Mouse (Mus musculus) skeletal muscle tissue, adult 2 months (tissue): ENCODE results near the gene Rapgef5.

Experiments used
- DNase-seq: peaks from one replicate; pipeline ENCODE4 v3.0.0-alpha.2; 2012; ENCODE audit warnings: low read depth, low spot score

Gene Rapgef5

DNA sequence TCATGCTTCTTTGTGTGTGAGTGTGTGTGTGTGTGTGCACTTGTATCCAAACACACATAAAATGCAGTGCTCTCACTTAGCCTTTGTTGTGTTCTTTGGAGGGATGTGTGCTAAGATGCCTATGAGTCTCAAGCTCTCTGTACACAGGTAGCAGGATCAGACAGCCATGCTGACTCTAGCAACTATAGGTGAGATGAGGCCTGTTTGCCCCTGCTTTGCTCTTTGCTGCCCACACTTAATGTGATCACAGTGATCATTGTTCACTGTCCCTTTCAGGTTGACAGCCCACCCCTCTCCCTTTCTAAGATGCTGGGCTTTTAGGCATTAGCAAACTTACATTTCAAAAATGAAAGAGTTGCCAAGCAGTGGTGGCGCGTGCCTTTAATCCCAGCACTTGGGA lies 158.2 kb downstream of the Rapgef5 start:
- no peak for DNase-seq

DNA sequence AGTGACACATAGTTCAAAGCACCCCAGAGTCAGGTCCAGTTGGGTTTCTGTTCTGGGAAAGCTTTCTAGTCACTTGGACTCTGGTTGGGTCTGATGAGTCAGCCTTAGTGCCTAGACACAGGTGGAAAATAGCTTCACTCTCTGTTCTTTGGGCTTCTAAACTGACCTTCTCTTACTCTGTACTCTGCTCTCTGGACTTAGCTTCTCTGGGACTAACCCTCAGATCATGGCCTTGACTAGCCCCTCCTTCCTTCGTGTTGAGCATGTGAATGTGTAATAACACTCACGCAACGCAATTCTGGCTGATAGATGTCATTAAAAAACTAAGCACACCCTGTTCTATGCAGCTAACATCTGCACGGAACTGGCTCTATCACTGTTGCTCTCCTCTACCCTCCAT lies 160.0 kb downstream of the Rapgef5 start:
- no peak for DNase-seq

DNA sequence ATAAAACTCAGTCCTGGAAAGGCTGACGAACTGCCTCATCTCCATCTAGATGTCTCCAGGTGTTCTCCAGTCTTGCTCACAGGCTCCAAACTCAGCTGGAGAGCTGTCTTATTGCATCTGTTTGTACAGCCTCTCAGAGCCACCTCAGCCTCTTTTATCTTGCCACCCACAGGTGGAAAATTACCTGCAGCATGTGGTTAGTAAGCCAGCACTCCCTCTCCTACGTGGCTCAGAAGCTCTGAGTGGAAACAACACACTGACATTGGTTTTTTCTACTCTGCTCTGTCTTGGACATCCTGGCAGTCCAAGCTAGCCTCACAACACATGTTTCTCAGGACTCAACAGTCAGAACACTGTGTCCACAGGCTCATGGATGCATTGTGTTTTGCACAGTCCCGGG lies 162.6 kb downstream of the Rapgef5 start:
- no peak for DNase-seq

DNA sequence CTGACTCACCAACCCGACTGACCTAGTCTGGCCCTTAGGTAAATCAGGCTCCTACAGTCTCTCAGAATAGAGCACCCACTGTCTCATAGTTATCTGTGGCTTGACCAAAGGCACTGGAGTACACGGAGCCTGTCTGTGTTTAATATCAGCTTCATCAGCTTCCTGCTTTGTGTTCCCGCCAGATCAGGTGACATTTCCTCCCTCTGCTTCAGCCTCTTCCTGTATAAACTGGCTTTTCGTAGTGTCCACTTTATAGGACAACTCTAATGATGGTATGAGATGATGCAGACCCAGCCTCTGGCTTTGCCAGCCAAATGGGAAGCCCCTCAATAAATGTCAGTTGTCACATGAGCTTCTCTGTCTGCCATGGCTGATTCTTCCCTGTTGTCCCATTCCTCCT lies 163.5 kb downstream of the Rapgef5 start:
- no peak for DNase-seq

DNA sequence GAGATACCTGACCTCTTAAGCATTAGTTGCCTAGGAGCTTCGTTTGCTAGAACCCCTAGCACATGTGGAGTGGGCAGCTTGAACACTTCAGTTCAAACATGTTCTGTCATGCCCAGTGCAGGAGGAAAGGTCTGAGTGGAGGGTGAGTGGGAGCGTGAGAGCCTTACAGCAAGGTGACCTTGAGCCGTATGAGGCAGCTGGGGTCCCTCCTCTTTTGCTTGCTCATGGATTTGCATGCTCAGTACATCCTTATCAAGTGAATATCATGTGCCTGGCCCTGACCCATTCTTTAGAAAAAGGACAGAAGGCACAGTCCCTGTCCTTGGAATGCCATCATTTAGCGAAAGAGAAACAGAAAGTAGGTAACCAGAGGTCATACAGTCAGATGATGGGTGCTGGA lies 165.0 kb downstream of the Rapgef5 start:
- no peak for DNase-seq

DNA sequence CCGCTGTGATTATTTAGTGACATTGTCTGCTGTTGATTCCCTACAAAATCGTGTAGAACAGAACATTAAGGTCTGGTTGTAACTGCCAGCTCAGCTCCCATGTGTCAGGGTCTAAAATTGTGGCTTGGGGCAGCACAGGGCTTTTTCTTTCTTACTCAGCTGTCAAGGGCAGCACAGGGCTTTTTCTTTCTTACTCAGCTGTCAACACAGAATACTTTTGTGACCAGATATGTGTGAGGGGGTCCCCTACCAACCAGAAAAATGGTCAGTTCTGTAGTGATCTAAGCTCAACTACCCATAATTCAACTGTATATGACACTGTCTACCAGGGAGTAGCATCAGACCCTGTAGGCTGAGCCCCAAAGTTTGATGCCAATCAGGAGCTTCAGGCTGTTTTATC lies 167.1 kb downstream of the Rapgef5 start:
- DNase-seq: no peak

DNA sequence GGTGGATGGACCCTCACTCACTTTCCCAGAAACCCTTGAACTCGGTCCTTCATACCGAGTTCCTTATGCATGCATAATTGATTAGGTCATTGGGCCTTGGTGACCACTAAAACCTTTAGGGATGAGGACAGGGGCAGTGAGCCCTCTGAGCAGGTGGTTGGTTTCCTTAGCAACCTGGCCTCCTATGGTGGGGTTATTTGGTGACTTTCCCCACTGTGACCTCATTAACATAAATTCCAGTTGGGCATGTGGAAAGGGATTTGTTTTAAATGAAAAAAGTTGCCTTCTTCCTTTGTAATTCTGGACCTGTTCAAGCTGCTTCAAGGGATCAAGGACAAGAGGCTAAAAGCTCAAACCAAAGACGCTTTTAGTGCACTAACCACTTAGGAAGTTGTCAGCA lies 167.7 kb downstream of the Rapgef5 start:
- DNase-seq: no peak

DNA sequence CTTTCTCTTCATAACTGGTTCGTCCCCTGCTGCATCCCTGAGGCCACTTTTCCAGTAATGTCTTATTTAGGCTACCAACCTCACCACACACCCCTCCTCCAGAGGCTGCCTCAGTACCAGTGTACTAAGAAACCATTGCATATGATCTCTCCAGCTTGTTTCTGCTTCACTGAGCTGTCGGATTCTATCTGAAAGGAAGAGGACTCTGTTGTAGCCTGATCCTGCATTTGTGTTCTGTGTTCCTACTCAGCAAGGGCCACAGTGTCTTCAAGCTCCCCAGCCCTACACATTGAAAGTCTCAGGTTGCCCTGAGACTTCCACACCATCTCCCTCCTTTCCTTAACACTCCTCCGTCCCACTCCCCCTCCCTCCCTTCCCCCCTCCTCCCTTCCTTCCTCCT lies 168.5 kb downstream of the Rapgef5 start:
- DNase-seq: no peak

DNA sequence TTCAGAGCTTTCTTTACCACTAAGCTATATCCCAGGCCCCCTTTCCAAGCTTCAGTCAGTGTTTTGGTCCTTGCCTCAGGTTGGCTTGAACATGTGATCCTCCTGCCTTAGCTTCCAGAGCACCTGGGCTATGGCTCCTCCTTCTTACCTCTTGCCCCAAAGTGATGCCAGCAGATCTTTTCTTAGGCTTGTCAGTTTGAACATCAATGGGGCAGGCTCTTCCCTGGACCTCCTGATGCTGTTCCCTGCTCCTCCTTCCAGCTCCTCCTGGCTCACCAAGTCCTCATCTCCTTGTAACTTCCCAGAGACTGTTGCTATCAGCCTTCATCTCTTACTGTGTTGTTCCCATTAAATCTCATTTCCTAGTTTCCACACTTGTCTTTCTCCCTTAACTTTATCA lies 169.1 kb downstream of the Rapgef5 start:
- no peak for DNase-seq

DNA sequence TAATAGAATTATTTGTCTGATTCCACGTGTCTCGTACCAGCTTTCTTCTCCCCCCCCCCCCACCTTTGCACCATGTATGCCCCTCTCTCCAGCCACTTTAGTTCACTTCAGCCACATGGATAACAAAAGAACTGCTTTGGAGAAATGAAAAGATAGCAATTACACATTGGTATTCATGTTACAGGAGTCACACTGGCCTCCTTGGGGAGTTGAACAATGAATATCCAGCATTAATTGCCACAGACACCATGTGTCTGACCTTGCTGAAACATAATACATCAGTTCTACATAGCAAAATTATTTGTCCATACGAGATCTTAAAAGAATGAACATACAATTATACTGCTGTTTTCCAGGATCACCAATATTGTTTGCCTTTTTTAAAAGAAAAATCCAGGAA lies 170.5 kb downstream of the Rapgef5 start:
- DNase-seq: no peak

DNA sequence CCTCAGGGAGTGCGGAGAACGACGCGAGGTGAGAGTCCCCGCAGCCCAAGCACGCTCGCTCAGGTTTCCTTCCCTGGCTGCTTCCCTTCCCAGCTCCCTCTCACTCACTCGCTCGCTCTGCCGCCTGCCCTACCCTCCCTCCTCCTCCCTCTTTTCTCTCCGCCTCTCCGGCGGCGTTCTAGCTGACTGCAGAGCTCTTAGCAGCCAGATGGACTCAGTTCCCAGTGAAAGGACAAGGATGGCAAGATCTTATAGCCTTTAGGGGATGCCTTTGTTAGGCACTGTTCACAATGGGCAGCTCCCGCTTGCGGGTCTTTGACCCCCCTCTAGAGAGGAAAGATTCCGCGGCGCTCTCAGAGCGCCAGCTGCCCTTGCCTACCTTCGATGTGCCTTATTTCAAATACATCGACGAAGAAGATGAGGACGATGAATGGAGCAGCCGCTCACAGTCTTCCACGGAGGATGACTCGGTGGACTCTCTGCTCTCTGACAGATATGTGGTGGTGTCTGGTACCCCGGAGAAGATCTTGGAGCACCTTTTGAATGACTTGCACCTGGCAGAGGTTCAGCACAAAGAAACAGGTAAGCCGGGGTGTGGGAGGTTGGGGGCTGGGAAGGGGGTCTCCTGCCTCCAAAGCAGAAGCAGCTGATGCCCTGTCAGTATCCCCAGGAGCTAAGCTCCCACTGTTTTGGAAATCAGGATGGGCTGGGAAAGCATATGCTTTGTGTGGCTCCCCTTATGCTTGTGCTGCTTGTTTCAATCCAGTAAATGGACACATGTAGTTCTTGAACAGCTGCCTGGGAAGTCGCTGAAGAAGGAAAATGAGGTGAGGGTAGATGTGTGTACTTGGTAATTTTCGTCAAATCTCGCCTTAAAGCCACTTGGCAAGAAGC lies 172.6 kb downstream of the Rapgef5 start:
- DNase-seq: no peak

DNA sequence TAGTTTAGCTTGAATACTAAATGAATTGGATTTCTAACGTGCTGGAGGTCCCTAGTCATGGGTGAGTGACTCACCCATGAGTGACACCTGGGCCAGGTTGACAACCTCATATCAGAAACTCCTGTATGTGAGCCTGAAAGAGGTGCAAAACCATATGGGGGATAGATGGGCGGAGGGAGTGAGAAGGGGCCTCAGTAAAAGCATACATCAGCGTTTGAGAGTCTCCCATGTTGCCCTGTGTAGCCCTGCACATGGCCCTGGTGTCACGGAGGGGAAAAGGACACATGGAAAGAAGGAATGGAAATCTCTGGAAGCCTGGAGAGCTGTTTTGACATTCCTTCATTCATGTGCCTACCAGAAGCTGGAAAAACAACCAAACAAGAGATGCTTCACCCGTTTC lies 175.1 kb downstream of the Rapgef5 start:
- DNase-seq: no peak

DNA sequence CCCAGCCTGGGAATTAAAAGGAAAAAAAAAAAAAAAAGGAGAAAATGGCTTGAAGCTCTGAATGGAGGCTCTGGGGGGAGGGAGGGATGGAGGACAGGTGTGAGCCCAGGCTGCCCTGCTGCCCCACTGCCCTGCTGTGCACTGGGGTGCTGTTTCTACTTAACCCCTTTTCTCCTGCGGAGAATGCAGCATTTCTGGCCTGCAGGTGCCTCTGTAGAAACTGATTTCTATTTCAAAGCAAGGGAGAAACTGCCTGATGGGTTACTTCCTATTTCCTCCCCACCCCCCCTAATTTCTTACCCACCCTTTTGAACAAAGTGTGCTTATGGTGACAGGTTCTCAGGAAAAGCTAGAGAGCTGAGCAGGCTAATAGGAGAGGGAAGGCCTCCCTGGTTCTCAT lies 176.5 kb downstream of the Rapgef5 start:
- DNase-seq: no peak

DNA sequence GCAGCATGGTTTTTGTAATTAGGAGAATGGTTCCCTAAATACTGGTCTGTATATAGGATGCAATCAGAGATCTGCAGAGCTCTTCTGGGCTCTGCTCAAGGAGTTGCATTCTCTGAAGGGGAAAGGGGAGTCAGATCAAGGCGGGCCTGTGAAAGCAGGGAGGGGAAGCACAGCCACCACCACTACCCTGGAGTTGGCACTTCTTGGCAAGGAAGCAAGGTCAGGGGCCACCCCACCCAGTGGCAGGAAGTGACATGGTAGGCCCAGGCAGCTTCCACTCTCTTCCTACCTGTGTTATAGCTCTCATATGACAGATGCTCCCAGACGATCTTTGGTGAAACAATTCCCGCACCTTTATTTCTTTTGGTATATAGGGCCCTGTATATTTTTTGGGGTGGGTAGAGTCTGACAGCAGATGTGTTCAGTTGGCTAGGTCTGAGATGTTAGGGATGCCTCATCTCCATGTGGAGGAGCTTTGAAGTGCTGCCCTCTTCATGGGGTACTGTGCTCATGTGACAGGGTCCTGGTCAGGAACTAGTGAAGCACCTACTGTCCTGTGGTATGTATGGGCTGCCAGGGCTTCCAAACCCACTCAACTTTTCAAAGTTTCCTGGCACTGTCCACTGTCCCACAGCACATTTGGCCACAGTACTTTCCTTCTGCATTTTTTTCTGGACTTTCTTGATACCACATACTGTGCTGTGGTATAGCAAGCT lies 183.8 kb downstream of the Rapgef5 start:
- DNase-seq: no peak

DNA sequence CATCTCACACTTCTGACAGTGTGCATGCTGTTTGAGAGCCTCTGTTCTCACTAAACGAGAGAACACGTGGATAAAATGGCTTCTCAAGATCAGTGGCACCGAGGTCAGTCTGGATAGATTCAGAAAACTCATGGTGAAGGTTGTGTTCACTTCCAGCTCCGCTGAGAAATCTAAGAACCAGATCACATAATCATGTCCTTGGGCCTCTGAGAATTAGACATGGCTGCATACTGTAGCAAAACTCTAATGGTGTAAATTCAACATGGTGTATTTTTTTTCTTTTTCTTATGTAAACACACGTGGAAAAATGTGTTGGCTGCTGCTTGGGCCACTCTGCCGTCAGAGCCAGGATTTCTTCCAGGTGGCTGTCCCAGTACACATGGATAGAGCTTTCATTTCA lies 184.6 kb downstream of the Rapgef5 start:
- no peak for DNase-seq

DNA sequence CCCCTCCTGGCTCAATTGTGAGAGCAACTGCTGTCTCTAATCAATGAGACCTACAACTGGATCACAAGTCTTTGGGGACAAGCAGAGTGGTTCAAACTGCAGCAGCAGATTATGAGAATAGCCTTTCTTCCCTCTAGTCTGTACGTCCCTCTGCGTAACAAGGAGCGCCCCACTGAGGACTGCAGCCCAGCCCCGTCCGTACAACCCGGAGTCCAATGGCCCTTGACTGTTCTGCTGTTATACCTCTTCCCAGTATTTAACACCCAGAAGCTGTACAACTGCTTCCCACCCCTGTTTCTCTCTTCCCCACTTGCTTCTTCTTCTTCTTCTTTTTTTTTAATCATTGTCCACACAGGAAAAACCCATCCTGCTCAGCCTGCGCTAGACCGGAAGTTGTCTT lies 186.0 kb downstream of the Rapgef5 start:
- no peak for DNase-seq

DNA sequence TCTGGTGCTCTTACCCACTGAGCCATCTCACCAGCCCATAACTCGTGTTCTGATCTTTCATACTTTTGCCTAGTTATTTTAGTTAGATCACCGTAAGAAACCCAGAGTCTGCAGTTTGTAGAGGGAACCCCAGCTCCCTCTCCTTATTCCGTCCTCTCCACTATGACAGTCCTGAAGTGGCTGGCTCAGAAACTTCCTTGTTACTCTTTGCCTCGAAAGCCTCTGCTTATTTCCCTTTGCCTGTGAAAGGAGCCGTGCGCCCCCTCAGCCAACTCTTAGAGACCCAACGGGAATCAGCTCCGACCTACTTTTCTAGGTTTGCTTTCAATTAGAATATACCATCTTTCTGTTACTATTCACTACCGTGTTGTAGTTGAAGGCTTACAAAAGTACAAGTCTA lies 186.6 kb downstream of the Rapgef5 start:
- no peak for DNase-seq

DNA sequence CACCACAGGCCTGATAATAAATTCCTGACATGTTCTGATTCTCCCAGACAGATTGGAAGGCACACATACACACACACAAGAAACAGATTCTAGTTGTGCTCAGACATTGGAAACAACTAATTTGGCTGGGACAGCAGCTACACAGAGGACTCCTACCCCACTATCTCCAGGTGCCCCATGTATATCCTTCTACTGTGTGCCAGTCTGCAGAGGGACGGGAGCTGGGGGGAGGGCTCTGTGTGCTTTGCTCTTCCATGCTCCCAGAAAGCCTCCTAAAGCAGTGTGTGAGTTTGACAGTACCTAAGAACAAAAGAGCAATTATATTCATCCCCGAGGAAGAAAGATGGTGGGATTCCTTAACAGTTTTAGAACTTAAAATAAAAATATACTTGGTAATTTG lies 187.1 kb downstream of the Rapgef5 start:
- no peak for DNase-seq

DNA sequence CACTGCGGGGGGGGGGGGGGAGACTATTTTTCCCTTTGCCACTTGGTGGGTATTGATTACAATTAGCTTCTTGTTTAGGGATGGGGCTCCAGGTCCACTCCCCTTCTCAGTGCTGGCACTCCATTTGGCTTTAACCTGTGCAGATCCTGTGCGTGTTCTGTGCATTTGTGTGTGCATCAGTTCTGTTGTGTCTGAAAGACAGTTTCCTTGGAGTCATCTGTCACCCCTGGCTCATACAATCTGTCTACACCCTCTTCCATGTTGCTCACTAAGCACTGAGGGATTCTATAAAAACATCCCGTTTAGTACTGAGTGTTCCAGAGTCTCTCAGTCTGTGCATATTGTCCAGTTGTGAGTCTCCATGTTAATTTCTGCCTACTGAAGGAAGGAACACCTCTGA lies 189.0 kb downstream of the Rapgef5 start:
- no peak for DNase-seq

DNA sequence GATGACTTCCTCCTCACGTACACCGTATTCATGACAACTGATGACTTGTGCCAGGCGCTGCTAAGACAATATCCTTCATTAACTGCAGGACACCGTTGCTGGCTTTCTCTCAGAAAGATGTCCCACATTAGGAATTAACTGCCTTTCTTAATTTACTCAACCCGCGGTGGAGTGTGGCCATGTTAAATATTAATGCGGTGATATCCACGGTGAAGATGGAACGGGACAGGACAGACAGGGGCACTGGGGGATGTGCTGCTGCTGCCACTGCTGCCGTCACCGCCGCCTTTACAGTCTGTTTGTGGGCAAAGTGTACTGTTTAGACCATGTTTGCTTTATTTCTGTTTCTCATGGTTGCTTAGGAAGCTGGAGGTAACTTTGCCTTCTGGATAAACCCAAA lies 193.0 kb downstream of the Rapgef5 start:
- no peak for DNase-seq

DNA sequence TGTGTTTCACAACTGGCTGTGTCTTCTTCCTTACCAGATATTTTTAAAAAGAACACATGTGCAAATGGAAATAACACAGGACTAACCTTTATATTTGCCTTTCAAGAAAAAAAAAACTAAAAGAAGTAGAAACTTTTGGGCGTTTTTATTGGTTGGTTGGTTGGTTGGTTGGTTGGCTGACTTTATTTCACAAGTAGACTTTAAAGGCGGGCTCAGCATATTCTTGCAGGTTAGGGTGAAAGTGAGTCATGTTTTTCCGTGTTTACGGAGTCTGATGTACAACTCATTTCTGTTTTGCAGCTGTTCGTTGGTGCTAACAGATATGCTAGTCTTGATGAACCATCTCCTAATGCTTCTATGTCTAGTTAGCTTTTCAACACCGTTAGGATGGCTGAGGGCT lies 196.2 kb downstream of the Rapgef5 start:
- no peak for DNase-seq

DNA sequence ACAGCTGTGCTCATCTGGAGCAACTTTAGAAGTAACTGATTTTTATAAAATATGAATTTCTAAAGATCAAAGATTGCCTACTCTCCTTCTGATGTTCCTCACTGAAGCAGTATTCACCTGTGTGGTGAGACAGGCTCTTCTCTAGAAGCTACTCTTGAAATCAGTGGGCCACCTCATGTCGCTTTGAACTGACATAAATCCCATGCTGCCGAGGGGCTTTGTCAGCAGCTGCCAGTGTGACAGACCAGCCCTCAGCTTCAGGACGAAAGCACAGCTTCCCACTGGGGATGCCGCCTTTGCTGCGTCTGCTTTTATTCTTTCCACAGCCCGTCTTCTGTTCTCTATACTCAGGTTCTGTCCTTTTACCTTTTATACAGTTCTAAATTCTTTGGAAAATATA lies 197.3 kb downstream of the Rapgef5 start:
- DNase-seq: no peak
